Mouse (Mus musculus) gastrocnemius, postnatal 36 days (tissue): ENCODE measurements around the gene Armc8. TPM values are rescaled to one million over a fixed set of nuclear protein-coding genes. Genes with fewer than 3 reads are reported as not detected.

Experiments used
- DNase-seq, 2 experiments: peaks; one replicate each; pipeline ENCODE4 v3.0.0; 2022
- intact Hi-C: fragments of 180-260 bp; cut with DNase I; formaldehyde crosslinking; loops from one replicate; pipeline ENCODE4 v1.15.1; 2025
- total RNA-seq, 2 experiments: library from RNA; stranded (reverse); gene quantifications; 2 replicates each; pipeline ENCODE4 v1.2.3; 2021

The Armc8 gene
- total RNA-seq, 2 experiments from 2014 or later = 22.0 to 25.2 TPM

DNA sequence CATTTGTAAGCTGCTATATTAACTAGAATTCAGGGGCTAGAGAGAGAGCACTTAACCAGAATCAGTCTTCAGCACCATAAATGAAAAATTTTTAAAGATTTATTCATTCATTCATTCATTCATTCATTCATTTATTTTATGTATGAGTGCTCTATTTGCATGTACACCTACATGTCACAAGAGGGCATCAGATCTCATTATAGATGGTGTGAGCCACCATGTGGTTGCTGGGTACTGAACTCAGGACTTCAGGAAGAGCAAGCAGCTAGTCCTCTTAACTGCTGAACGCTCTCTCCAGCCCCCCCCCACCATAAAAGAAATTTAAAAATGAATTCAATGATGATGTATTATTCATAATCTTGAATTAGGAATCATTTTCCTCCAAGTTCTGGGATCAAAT, 22.4 kb downstream of the Armc8 start:
- intact Hi-C loops = no loop called here
- no peak for DNase-seq

DNA sequence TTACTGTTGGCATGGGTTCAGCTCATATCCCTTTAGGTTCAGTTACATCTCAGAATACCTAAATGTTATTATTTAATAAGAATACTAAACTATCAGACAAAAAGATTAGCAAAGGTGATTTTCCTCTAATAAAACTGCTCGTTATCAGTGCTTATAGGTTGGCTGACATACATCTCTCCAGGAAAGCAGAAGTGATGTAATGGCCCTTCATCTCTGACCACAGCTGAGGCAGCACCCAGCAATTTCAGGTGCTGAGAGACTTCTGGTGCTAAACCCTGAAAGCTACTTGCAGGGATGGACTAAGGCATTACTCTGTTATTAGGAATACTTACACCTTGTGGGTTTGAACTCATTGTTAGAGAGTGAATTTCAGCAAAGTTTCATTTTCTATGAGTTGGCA, 36.8 kb downstream of the Armc8 start:
- DNase-seq = no peak
- intact Hi-C loops = no loop called here

DNA sequence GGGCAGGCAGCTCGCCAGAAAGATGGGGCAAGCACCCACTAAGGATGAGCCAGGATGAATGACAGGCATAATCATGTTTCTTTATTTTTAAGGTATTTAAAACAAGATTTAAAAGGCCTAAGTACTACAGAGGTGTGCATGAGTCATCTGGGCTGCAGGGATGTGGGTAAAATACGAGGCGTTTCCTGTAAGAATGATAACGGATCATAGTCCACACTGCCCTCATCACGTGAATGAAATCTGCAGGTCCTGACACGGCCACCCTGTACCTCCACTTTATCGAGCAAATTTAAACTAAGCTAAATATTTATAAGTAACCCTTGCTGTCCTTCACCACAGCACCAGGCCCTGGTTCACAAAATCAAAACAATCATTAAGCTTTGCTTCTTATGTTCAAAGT, 62.8 kb downstream of the Armc8 start:
- intact Hi-C loops = no loop called here
- DNase-seq = no peak

DNA sequence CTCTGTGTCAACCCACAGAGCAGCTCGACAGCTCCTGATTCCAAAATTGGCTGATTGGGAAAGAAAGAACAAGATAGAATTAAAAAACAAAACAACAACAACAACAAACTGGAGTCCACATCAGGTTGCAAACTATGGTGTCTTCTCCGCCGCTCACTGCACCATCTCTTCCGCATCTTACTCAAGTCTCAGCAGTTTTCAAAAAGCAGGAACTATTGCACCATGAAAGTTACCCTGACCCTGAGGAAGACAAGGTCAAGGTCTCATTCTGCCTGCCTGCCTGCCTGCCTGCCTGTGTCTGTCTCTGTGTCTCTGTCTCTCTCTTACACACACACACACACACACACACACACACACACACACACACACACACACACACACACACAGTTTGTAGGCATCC, 69.4 kb downstream of the Armc8 start:
- intact Hi-C loops = no loop called here
- DNase-seq = no peak

DNA sequence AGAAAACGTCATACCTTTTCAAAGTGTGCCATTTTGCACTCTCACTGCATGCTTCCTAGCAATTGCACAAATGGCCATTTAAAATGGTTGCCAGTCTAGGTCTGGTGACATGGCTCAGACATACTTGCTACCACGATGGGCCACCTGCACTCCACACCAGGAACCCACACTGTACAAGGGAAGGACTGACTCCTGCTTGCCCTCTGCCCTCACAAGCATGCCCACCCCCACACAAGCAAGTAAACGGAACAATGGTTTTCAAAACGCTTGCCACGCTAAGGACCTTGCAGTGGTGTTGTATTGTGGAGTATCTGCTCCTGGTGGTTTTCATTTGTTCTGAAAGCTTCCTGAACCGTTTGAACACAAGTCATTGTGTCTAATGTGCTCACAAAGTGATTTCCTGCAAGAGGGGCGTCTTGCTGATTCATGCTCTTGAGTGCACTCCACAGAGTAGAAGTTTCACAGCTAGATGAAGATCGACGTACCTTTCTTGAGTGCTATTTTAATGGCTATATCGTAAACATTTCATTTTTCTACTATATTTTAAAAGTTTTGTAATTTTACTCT, 76.0 kb downstream of the Armc8 start:
- no peak for DNase-seq
- intact Hi-C loops = no loop called here

DNA sequence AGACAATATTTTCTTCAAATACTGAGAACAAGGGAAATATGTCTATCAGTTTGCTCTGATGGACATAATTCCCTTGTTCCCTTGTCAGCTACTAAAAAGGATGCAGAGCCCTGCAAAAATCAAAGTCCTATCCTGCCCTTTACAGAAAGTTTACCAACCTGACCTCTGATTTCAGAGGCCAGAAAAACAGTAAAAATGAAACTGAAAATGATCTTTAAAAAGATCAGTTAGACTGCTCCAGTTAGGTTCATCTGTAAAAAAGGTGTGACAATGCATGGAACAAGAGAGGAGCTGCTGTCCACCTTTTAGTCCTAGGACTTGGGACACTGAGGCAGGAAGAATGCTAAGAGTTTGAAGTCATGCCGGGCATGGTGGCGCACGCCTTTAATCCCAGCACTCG, 77.6 kb downstream of the Armc8 start:
- intact Hi-C loops = no loop called here

DNA sequence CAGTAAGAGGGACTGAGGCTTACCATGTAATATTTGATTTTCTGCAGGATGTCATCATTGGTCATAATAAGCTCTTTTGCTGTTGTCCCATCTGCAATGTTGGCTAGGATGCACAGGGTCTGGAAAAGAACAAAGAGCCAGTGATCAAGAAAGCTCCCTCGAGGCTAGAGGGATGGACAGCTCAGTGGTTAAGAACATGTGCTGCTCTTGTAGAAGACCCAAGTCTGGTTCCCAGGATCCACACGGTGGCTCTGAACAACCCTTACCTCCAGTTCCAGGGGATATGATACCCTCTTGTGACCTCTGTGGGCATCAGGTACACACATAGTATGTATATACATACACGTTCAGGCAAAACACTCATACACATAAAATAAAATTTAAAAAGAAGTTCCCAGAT, 80.9 kb downstream of the Armc8 start:
- DNase-seq = no peak
- intact Hi-C loops = no loop called here

More for the DNA sequence above, 77.6 kb downstream of the Armc8 start:
- no peak for DNase-seq

DNA sequence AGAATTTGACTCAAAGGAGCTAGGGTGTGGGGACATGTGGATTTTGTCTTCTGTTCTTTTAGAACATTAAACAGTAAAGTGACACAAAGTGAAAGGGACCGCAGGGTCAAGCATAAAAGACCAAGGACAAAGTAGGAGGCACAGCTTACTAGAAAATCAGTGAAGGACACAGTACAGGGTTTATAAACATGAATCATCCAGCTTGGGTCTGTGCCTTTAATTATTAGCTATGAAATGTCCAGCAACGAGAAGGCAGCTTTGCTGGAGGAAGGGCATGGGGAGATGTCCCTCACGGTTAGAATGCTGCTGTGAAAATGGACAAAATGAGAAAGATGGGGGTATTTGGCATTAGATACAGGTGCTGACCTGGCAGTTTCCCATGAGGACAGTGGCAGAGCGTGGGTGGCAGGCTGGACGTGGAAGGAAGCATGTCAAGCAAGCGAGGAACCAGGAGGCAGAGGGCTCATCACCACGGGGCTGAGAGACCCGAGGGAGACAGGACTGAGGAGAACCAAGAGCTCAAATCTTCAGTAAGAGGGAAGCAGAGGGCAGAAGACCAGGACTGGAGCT, 81.5 kb downstream of the Armc8 start:
- no peak for DNase-seq
- intact Hi-C loops = no loop called here

DNA sequence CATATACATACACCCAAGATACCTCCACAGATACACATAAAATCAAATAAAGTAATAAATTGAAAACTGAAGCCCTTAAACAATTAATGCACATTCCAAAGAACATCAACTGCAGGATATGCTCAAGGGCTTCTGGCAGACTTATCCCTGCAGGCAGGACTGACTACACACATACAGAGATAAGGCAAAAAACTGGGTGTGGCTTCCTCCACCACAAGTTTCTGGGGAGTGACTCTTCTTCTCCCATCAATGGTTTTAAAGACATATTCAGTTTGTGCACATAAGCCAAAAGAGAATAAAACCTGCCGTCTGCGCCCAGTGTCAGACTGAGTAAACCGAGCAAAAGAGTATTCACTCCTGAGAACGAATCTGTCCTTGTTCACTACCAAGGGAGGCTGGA, 83.6 kb downstream of the Armc8 start:
- DNase-seq = no peak
- intact Hi-C loops = no loop called here

DNA sequence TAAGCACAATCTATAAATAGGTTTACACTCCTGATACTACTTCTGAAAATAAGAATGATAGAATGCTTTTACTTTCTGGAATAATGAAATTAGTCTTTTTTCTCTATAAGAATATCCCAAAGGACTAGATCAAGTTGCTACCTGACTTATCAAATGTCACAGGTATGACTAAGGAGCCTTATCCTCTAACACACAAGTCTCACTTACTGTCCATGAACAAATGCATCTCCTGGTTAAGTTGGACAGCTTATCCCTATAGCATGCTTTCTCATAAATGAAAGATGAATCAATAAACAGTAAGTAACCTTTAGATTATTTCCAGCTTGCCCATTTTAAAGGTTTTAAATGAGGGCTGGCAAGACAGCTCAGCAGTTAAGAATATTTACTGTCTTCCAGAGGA, 84.1 kb downstream of the Armc8 start:
- intact Hi-C loops = no loop called here

DNA sequence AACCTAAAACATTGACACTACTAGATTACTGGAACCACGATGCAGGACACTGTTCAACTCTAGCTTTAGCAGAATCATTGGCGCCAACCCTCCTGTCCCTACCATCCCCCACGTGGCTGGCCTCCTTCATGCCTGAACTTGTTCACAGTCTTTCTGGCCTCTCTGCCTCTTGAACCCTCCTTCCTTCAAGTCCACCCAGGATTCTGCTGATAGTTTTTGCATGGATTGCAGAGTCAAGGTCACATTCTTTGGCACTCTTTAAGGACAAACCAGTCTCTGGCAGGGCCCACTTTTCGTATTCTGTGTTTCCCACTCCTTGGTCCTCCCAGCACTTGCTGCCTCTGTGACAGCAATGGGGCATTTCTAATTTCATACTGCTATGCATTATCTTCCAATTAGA, 85.5 kb downstream of the Armc8 start:
- intact Hi-C loops = no loop called here
- DNase-seq = no peak

More for the DNA sequence above, 84.1 kb downstream of the Armc8 start:
- DNase-seq = no peak

DNA sequence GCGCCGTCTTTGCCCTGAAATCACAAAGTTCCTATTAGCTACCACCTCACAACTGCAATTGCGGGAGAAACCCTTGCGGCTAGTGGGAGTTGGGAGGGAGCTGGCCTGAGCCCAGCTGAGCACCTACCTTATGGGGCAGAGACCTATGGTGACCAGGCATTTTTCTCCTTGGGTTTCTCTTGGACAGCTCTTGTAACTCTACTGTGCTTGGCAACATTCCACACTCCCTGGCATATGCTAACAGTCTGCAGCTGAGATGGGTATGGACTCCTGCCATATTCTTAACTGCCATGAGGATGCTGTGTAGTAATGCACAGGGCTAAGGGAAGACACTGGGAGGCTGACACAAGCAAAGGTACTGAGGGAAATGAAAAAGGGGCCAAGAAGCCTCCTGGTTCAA, 87.9 kb downstream of the Armc8 start:
- intact Hi-C loops = no loop called here
- DNase-seq = no peak

DNA sequence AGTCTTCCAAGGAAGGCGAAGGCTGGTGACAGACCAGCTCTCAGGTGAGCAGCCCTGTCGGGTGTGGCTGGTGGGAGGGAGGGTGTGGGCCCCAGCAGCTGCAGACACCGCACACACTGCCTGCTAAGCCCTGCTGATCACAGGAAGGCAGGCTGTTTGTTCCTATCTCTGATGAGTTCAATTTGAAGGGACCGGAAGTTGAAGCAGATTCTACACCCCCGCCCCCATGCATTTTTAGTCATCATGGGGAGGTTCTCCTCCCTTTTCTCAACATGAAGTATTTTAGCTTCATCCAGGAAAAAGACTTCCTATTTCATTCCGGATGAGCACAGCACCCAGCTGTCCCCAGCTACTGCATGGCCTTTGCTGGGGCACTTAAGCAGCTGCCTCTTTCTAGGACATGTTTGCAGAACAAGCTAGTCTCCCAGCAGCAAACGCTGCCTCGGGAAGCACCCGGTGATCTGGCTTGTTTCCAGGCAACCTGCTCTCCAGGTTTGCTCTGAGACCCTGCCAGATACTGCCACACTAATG, 89.5 kb downstream of the Armc8 start:
- no peak for DNase-seq
- intact Hi-C loops = no loop called here

DNA sequence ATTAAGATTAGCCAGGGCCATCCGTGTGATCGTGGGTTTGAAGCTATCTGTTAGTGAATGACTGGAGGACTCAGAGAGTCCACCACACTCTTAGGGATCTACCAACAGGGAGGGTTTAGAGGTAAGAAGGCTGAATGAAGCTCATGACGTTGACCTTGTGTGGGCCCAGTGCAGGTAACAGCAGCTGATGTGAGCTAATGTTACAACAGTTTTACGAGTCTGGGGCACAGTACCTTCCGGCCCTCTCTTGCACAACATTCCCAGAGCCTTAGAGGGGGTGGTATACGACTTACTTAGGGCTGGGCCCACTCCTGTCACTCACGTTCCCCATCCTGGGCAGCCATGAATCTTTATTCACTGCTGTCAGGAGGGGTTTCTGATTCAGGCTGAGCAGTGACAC, 97.4 kb downstream of the Armc8 start:
- intact Hi-C loops = no loop called here
- no peak for DNase-seq

DNA sequence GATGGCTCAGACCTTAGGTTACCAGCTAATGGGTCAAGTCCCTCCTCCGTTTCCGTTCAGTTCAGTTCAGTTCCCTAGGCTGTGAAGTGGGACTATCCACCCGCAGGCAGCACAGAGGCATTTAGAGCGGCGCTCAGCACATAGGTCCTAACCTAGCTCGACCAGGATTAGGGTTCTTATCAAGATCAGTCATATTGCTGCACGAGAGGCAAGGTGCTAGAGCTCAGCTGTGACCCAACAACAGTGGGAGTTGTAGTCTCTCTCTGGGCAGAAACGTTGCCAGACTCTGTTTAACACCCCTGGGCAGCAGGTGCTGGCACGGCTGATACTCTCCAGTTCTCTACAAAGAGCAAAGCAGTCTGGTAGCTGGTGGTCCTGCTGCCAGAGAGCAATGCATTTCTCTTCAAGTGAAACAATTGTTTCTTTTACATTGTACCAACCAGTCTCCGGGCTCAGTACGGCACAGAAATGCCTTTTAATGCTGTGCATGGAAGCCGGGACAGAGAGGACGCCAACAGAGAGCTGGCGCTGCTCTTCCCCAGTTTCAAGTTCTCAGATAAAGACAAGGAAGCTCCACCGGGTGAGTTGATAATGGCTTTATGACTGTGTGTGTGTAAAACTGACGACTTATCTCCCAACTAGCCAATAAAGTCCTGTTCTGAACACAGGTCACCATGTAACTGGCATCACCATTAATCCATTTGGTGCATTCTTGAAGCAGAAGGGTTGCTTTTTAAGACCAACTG, 98.2 kb downstream of the Armc8 start:
- intact Hi-C loops = no loop called here
- no peak for DNase-seq

DNA sequence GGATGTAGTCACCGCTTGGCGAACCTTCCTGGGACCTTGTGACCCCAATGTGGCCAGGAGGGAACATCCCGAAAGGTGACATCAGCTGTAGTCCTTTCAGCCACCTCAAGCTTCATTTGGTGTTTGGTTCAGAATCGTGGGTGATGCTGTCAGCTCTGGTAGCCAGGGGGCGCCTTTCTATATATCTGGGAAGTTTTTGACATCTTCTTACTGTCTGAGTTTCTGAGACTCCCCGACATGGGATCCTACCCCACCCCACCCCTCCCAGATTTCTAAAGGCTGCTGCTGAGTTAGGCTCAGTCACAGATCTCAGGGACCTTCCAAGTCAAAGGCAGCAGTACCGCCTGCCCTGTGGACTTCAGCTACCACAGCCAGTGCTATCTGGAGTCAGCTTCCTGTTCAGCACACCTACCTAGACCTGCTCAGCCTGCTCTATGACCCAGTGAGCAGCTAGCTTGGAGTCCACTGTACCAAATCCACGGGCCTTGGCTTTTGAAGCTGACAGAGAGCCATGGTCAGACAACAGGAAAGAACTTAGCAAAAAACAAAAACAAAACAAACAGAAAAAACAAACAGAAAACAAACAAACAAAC, 98.9 kb downstream of the Armc8 start:
- intact Hi-C loops = loop anchor here (5.0 kb wide), 1 partner anchor 188 kb away; no protein-coding TSS in a partner anchor

DNA sequence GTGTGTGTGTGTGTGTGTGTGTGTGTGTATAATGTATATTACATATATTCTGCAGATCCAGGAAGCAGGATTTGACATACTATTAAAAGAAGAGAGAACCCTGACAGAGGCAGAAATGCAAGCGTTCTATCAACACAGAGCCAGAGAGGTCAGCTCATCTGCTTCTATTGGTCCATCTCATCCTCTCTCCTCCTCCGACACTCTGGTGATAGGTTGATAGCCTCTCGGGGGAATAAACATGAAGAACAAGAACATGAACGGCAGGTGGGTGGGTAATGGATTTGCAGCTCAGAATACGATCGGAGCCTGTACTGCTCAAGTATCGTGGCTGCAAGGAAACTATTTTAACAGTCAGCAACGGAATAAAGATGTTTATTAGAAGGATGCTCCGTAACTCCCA, 100.1 kb downstream of the Armc8 start:
- no peak for DNase-seq
- intact Hi-C loops = loop anchor here (5.0 kb wide), 1 partner anchor 189 kb away; no protein-coding TSS in a partner anchor

More for the DNA sequence above, 98.9 kb downstream of the Armc8 start:
- DNase-seq = no peak

DNA sequence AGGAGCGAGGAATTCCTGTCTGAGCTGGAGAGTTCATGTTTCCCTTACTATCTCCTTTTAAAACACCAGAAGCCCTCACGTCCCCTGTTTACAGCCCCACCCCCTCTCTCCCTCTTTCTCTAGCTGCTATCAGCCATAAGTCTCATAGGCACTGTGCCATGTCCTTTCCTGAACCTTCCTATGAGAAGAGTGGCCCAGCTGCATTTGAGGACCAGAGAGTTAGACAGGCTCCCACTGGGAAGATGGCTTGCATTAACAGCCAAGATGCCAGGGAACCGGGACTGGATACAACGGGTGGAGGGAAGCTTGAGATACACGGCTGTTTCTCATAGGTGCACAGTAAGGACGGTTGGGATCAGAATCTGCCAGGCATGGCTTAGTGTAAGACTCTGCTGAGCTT, 103.8 kb downstream of the Armc8 start:
- intact Hi-C loops = loop anchor here (5.0 kb wide), 2 partner anchors 117 to 192 kb away; no protein-coding TSS in a partner anchor
- no peak for DNase-seq

DNA sequence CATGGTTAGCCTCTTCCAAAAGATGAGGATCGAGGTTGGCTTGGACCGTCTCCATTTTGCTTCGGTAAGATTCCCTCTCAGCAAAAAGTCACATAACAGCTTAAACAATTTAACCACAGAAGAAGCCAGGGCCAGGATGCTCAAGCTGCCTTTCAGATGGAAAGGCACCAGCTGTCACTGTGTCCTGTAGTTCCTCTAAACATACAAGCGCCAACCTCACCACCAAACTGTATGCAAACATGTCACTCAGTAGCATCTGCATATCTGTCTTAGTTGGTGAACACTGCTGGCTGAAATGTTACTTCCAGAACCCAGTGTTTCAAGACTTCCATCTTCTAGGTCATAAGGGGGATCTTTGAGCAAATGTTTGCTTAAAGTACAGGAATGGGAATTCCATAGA, 109.0 kb downstream of the Armc8 start:
- intact Hi-C loops = loop anchor here (5.0 kb wide), 2 partner anchors 123 to 397 kb away; no protein-coding TSS in a partner anchor
- no peak for DNase-seq

DNA sequence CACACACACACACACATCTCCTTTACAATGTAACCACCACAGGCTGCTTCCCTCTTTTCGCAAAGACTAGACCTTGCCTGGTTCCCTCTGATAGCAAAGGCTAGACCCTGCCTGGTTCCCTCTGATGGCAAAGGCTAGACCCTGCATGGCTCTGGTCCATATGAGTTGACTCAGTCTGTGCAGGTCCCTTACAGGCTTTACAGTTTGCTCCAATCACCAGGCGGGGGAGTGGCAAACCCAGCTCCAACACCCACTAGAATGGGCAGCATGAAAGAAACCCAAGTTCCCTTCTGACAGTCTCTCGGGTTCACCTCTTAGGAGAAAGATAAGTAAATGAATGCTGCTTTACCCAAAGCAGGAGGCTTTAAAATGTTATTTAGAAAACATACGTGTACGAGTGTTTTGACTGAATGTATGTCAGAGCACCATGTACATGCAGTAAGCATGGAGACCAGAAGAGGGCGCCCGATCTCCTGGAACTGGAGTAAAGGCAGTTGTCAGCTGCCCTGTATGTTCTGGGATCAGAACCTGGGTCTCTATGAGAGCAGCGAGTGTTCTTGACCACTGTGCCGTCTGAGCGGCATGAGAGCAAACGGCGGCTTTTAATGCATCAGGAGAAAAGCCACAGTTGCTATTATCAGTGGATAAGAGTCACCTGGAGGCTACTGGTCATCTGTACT, 110.0 kb downstream of the Armc8 start:
- peak in 1 of 2 experiments; percentile 24 for DNase-seq
- intact Hi-C loops = loop anchor here (5.0 kb wide), 1 partner anchor 396 kb away; no protein-coding TSS in a partner anchor

DNA sequence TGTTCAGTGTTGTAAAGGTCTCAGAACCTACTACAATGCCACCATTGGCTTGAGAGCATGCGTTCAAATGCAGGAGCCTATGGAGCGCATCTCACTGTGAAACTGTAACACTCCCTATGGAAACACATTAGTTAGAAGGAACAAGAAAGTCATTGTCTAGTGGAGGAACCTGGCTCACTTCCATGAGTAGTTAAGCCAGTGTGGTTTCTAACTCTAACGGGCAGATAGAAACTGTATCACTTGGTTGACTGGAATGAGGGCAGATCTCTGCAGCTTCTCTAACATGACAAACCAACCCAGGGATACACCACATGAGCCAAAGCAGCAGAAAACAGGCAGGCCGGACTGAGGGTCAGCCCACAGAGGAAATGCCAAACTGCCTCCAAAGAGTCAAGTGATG, 114.5 kb downstream of the Armc8 start:
- no peak for DNase-seq
- intact Hi-C loops = no loop called here
